Mouse (Mus musculus) limb, embryonic 12.5 days (tissue): ENCODE results near the gene Cbx5. TPM values are rescaled to one million over a fixed set of nuclear protein-coding genes. Genes with fewer than 3 reads are reported as not detected.
"Not testable (repeated sequence)": the region's sequence is repeated elsewhere in the genome, so short reads cannot be mapped to it uniquely, and the experiment has no call there.

Experiments
- ATAC-seq: fragments of 200-750 bp; cut with Nextera tagmentation; 2 replicates; pipeline ENCODE4 v1.8.0; 2017; ENCODE audit warnings: low read depth, moderate TSS enrichment; ENCODE audit not compliant: insufficient number of reproducible peaks, insufficient read depth, low FRiP score, low TSS enrichment
- H3K27ac ChIP-seq: fragments of 300-500 bp; sonication (generic); 2 replicates; pipeline ENCODE4 v1.5.1; 2016; ENCODE audit warnings: mild to moderate bottlenecking, moderate library complexity
- H3K27me3 ChIP-seq: fragments of 300-500 bp; sonication (generic); 2 replicates; pipeline ENCODE4 v1.6.1; 2016; ENCODE audit warnings: mild to moderate bottlenecking, moderate library complexity
- H3K36me3 ChIP-seq: fragments of 300-500 bp; sonication (generic); 2 replicates; pipeline ENCODE4 v1.6.1; 2016; ENCODE audit warnings: mild to moderate bottlenecking, moderate library complexity
- H3K4me1 ChIP-seq: fragments of 300-500 bp; sonication (generic); replicated peaks from 2 replicates; pipeline ENCODE4 v1.6.1; 2016
- H3K4me2 ChIP-seq: fragments of 300-500 bp; sonication (generic); 2 replicates; pipeline ENCODE4 v1.6.1; 2016; ENCODE audit warnings: mild to moderate bottlenecking, moderate library complexity
- H3K4me3 ChIP-seq: fragments of 300-500 bp; sonication (generic); replicated peaks from 2 replicates; pipeline ENCODE4 v1.5.1; 2016; ENCODE audit warnings: mild to moderate bottlenecking
- H3K9ac ChIP-seq: fragments of 300-500 bp; sonication (generic); replicated peaks from 2 replicates; pipeline ENCODE4 v1.6.1; 2016; ENCODE audit warnings: mild to moderate bottlenecking, moderate library complexity
- H3K9me3 ChIP-seq: fragments of 300-500 bp; sonication (generic); 2 replicates; pipeline ENCODE4 v1.6.1; 2016; ENCODE audit warnings: mild to moderate bottlenecking, moderate library complexity
- WGBS: fragments of 180-500 bp; shearing (Covaris S2); methylation state at CpG from one replicate; pipeline ENCODE4 v1.1.7; 2016; 5-methylcytosine and 5-hydroxymethylcytosine counted together
- polyA plus RNA-seq: library from polyadenylated mRNA; unstranded; fragments of >200 nt; fragmentation: Nextera tagmentation; extraction: Ambion mirVana; gene quantifications from 2 replicates; pipeline ENCODE4 v1.2.1, GENCODE M21; 2016

The Cbx5 gene
- polyA plus RNA-seq, result 201 and 206 TPM in 2 replicates

DNA sequence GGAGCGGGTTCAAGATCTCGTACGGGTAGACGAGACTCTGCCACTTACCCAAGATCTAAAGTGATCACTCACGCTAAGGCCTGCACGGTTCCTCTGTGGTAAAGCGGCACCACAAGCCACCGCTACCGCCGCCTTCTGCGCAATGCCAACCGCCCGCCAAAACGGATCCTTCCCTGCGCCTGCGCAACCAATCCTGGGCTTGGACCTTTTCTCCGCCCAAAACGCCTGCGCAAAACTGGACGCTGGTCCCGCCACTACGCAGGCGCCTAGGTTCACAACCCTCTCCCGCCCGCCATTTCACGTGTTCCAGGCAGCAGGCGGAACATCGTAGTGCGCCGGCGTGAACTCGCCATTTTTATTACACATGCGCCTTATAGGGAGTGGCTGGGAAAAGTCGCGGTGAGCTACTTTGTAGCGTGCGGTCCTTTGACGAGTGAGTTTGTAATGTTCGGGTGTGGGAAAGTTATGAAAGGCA is at the start of gene Cbx5:
Gene Cbx5, minus strand, starts transcription at position 132 of the 475 bp plus-strand sequence.
- H3K27ac ChIP-seq, result peak within 1 kb of the TSS; percentile 95
- WGBS, result under 1% methylated on average over 39 of the region's 39 CpGs
- no peaks in the 10 kb centered on the region for H3K27me3 ChIP-seq
- H3K36me3 ChIP-seq, result peaks cover 47% of the 10 kb centered on the region
- 0 out of 2 replicates have a peak, but pooled peaks cover 2% of the 10 kb centered on the region for H3K9me3 ChIP-seq
- ATAC-seq, result peak; percentile 94
- peak within 1 kb of the TSS; percentile 96 for H3K4me2 ChIP-seq
- peak within 1 kb of the TSS; percentile 84 for H3K9ac ChIP-seq
- H3K4me3 ChIP-seq, result peak within 1 kb of the TSS; percentile 65
- H3K4me1 ChIP-seq, result peaks cover 27% of the 10 kb centered on the region

GRCm38 (mm10) chr15:103285778-103286417 is 46.3 kb upstream of the Cbx5 start:
- ATAC-seq, result no peak
- H3K9ac ChIP-seq, result no peak overlapping the region
- peak overlapping the region; percentile 59 for H3K27ac ChIP-seq
- H3K4me2 ChIP-seq, result no peak overlapping the region
- WGBS, result 46% methylated on average over 1 of the region's 1 CpGs
- H3K4me1 ChIP-seq, result peaks cover 56% of the 10 kb centered on the region
- no peak overlapping the region for H3K4me3 ChIP-seq
- no peaks in the 10 kb centered on the region for H3K9me3 ChIP-seq
- peaks cover 31% of the 10 kb centered on the region; the same call in 1 of the 2 replicates for H3K36me3 ChIP-seq
- H3K27me3 ChIP-seq, result no peaks in the 10 kb centered on the region

GRCm38 (mm10) chr15:103284647-103285046 is 45.0 kb upstream of the Cbx5 start:
- Histone ChIP-seq H3K27me3 (no peaks in the 10 kb centered on the region), H3K4me1 (peaks cover 48% of the 10 kb centered on the region), H3K4me2 (no peak overlapping the region), H3K4me3 (no peak overlapping the region), H3K9me3 (no peaks in the 10 kb centered on the region), H3K36me3 (peaks cover 18% of the 10 kb centered on the region; the same call in 1 of the 2 replicates), H3K9ac (no peak overlapping the region), H3K27ac (peak overlapping the region; percentile 59)
- 38% methylated on average over 2 of the region's 2 CpGs for WGBS
- ATAC-seq, result no peak

GRCm38 (mm10) chr15:103284066-103284465 is 44.5 kb upstream of the Cbx5 start:
- Histone ChIP-seq H3K27ac (no peak overlapping the region), H3K27me3 (no peaks in the 10 kb centered on the region), H3K9ac (no peak overlapping the region), H3K4me2 (no peak overlapping the region), H3K4me3 (no peak overlapping the region), H3K4me1 (peaks cover 42% of the 10 kb centered on the region), H3K9me3 (no peaks in the 10 kb centered on the region), H3K36me3 (peaks cover 14% of the 10 kb centered on the region; the same call in 1 of the 2 replicates)
- WGBS, result 58% methylated on average over 3 of the region's 3 CpGs
- ATAC-seq, result no peak

- Histone ChIP-seq H3K36me3 (0 out of 2 replicates have a peak, but pooled peaks cover 4% of the 10 kb centered on the region), H3K27me3 (no peaks in the 10 kb centered on the region), H3K4me1 (peaks cover 48% of the 10 kb centered on the region), H3K4me3 (no peak overlapping the region), H3K9ac (no peak overlapping the region), H3K9me3 (no peaks in the 10 kb centered on the region), H3K4me2 (no peak overlapping the region), H3K27ac (no peak overlapping the region)
- 96% methylated on average over 3 of the region's 3 CpGs for WGBS
- ATAC-seq, result no peak
Observed at GRCm38 (mm10) chr15:103281465-103282205, 42.0 kb upstream of the Cbx5 start.

DNA sequence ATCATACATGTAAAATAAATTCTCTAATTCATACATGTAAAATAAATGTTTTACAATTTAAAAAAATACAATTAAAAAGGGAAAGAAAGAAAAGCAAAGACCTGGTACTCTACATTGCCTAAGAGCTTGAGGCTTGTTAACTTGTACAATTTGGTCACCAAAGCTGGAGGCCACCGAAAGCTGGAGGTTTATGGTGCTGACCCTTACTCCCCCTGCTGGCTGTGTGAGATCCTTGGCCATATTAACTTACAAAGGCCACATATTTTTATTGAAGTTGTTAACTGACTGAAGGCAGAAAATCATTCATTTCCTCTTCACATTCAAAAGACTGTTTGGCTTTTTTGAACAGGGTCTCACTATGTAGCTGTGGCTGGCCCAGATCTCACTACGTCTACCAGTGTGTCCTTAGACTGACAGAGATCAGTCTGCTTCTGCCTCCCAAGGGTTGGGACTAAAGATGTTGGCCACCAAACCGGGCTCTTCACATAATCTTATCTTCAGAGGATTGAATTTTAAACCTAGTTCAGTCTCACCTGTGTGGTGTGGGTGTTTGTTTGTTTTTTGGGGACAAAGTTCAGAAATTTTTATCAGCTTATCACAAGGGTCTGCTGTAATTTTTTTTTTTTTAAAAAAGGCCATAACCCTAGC is 41.3 kb upstream of the Cbx5 start:
- 52% methylated on average over 3 of the region's 3 CpGs for whole genome bisulfite sequencing
- Histone ChIP-seq H3K4me3 (no peak overlapping the region), H3K27me3 (no peaks in the 10 kb centered on the region), H3K27ac (no peak overlapping the region), H3K9ac (no peak overlapping the region), H3K9me3 (no peaks in the 10 kb centered on the region), H3K4me2 (no peak overlapping the region), H3K36me3 (0 out of 2 replicates have a peak, but pooled peaks cover 4% of the 10 kb centered on the region), H3K4me1 (peaks cover 47% of the 10 kb centered on the region)
- no peak for ATAC-seq

DNA sequence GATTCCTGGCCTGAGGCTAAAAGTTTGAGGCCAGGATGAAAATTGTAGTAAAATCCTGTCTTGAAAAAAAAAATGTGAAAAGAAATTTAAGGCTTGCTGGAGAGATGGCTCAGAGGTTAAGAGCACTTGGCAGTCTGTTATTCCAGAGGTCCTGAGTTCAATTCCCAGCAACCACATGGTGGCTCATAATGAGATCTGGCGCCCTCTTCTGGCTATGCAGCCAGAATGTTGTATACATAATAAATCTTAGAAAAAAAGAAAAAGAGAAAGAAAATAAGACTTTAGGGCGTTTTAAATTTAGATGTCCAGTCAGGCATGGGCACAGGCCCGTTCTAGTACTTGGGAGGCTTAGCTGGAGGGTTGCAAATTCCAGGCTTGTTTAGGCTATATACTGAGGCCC is 40.1 kb upstream of the Cbx5 start:
- Histone ChIP-seq H3K4me3 (no peak overlapping the region), H3K9me3 (no peaks in the 10 kb centered on the region), H3K4me2 (no peak overlapping the region), H3K4me1 (peaks cover 35% of the 10 kb centered on the region), H3K27ac (no peak overlapping the region), H3K36me3 (0 out of 2 replicates have a peak, but pooled peaks cover 4% of the 10 kb centered on the region), H3K9ac (no peak overlapping the region), H3K27me3 (no peaks in the 10 kb centered on the region)
- 71% methylated on average over 3 of the region's 3 CpGs for WGBS
- ATAC-seq, result no peak

DNA sequence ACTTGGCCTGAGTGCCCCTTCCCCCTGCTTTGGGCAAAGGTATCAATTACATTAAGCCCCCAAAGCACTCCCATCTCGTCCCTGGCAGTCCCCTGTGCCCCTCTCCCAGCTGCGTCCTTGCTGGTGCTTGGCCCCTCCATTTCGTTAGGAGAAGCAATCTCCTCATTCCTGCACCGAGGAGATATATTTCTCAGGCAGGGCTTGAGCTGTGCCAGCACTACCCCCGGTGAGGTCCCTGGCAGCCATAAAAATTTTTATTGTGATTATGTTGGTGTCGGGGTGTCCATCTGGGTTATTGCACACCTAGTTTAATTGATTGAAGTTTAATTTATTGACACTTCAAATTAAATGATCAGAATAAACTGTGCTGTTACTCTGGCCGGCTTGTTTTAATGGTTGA is 38.3 kb upstream of the Cbx5 start:
- WGBS, result 34% methylated on average over 7 of the region's 7 CpGs
- H3K9me3 ChIP-seq, result no peaks in the 10 kb centered on the region
- peaks cover 40% of the 10 kb centered on the region for H3K4me1 ChIP-seq
- H3K27me3 ChIP-seq, result no peaks in the 10 kb centered on the region
- ATAC-seq, result no peak
- 0 out of 2 replicates have a peak, but pooled peaks cover 1% of the 10 kb centered on the region for H3K36me3 ChIP-seq
- H3K27ac ChIP-seq, result peak overlapping the region; percentile 62
- H3K4me2 ChIP-seq, result no peak overlapping the region
- no peak overlapping the region for H3K4me3 ChIP-seq
- H3K9ac ChIP-seq, result 0 out of 2 replicates have a peak overlapping the region, but pooled peaks have one; percentile 12

DNA sequence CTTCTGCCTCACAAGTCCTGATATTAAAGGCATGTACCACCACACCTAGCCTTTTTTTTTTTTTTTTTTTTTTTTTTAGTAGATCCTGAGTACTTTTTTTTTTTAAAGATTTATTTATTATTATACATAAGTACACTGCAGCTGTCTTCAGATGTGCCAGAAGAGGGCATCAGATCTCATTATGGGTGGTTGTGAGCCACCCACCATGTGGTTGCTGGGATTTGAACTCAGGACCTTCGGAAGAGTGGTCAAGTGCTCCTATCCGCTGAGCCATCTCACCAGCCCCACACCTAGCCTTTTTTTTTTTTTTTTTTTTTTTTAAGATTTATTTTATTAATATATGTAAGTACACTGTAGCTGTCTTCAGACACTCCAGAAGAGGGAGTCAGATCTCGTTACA is 36.3 kb upstream of the Cbx5 start:
- H3K4me1 ChIP-seq, result peaks cover 38% of the 10 kb centered on the region
- not testable (repeated sequence) for H3K9me3 ChIP-seq, H3K36me3 ChIP-seq, ATAC-seq, H3K4me3 ChIP-seq, H3K4me2 ChIP-seq, H3K27ac ChIP-seq, H3K27me3 ChIP-seq, H3K9ac ChIP-seq
- WGBS, result 95% methylated on average over 3 of the region's 3 CpGs

DNA sequence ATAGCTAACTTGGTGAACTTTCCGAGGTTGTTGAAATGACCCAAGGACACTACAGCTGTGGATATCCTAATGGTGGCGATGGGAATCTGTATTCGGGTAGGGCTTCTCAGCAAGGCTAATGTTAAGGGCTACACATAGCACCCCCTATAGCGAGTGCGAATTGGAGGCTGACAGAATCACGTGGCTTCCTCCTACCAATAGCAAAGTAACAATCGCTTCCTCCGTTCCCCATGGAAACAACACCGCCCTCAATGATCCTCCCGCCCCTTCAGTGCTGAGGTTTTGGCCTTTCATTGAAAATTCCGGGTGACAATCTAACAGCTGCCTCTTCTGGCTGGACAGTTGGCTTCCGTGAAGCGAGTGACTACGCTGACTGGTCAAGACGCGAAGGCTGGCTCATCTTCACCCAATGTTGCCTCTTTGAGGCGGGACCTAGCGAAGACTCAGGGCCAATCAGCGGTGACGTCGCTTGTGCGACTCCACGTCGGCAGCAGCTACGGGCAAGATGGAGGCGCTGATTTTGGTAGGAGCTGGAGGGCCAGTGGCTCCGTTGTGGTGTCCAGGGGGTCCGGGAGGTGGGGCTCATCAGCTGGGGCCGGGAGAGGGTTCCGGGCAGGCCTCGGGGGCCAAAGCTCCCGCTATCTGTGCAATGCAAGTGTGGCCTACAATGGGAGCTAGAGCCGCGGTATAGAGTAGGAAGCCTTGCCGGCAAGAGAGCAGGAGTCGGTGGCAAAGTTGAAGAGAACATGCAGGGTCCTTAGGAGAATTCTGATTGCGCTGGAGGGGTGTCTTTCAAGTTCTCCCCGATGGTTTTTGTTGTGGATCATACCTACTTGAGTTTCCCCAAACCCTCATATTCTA is 33.0 kb upstream of the Cbx5 start, which contains the start of gene Copz1:
Gene Copz1, plus strand, starts transcription at position 296 of the 861 bp plus-strand sequence.
- Histone ChIP-seq H3K9me3 (no peaks in the 10 kb centered on the region), H3K4me1 (peaks cover 20% of the 10 kb centered on the region), H3K4me3 (peak within 1 kb of the TSS; percentile 72), H3K27me3 (no peaks in the 10 kb centered on the region), H3K9ac (peak within 1 kb of the TSS; percentile 79), H3K4me2 (peak within 1 kb of the TSS; percentile 72), H3K36me3 (no peaks in the 10 kb centered on the region), H3K27ac (peak within 1 kb of the TSS; percentile 25; the same call in 1 of the 2 replicates)
- ATAC-seq, result peak; percentile 98
- WGBS, result under 1% methylated on average over 38 of the region's 38 CpGs
